Mouse (Mus musculus) brain, adult 2 months (tissue): ENCODE data around the gene Ptpdc1.
A peak's percentile ranks its signal among the peaks of the same experiment; 100 is the strongest.

Experiments used
- DNase-seq: peaks from one replicate; pipeline ENCODE4 v3.0.0; 2011; ENCODE audit warnings: low read depth, low spot score

Gene Ptpdc1

GRCm38 (mm10) chr13:48625433-48626184, at the start of gene Ptpdc1:
Ptpdc1 (minus strand) TSS chr13:48625664.
- peak; percentile 97 for DNase-seq

- DNase-seq: no peak
Observed at GRCm38 (mm10) chr13:48674609-48675008, 49.1 kb upstream of the Ptpdc1 start.

- DNase-seq: no peak
Observed at GRCm38 (mm10) chr13:48672312-48672840, 46.9 kb upstream of the Ptpdc1 start.

- DNase-seq: no peak
Observed at GRCm38 (mm10) chr13:48668976-48669534, 43.6 kb upstream of the Ptpdc1 start.

GRCm38 (mm10) chr13:48668091-48668975, 42.9 kb upstream of the Ptpdc1 start:
- DNase-seq: no peak

GRCm38 (mm10) chr13:48667461-48667860, 42.0 kb upstream of the Ptpdc1 start:
- DNase-seq: no peak

GRCm38 (mm10) chr13:48665656-48666597, 40.5 kb upstream of the Ptpdc1 start:
- no peak for DNase-seq

GRCm38 (mm10) chr13:48664916-48665655, 39.6 kb upstream of the Ptpdc1 start:
- DNase-seq: no peak

GRCm38 (mm10) chr13:48663988-48664339, 38.5 kb upstream of the Ptpdc1 start:
- no peak for DNase-seq

- no peak for DNase-seq
Observed at GRCm38 (mm10) chr13:48663211-48663987, 37.9 kb upstream of the Ptpdc1 start.

GRCm38 (mm10) chr13:48662431-48663143, 37.1 kb upstream of the Ptpdc1 start, which contains the start of gene Barx1:
Barx1 (plus strand) TSS chr13:48662998.
- DNase-seq: no peak

- DNase-seq: no peak
Observed at GRCm38 (mm10) chr13:48661561-48661960, 36.1 kb upstream of the Ptpdc1 start.

- DNase-seq: no peak
Observed at GRCm38 (mm10) chr13:48660741-48661140, 35.3 kb upstream of the Ptpdc1 start.

GRCm38 (mm10) chr13:48660221-48660734, 34.8 kb upstream of the Ptpdc1 start:
- DNase-seq: no peak

- no peak for DNase-seq
Observed at GRCm38 (mm10) chr13:48659254-48660220, 34.1 kb upstream of the Ptpdc1 start.

- no peak for DNase-seq
Observed at GRCm38 (mm10) chr13:48658588-48659253, 33.3 kb upstream of the Ptpdc1 start.

GRCm38 (mm10) chr13:48657791-48658190, 32.3 kb upstream of the Ptpdc1 start:
- DNase-seq: no peak
